Mouse (Mus musculus) layer of hippocampus, adult 6 months (tissue): ENCODE data around the gene 4933434E20Rik. TPM values are rescaled to one million over a fixed set of nuclear protein-coding genes. Genes with fewer than 3 reads are reported as not detected.

Experiments used
- long read RNA-seq, 2 experiments: library from polyadenylated mRNA; unstranded; transcript quantifications; one replicate each; pipeline ENCODE4 v2.0.0; 2019 to 2020
- microRNA-seq: library from miRNA; unstranded; fragments of <30 nt; microRNA quantifications from one replicate; pipeline ENCODE4 v1.2.0, GENCODE M21; 2020
- polyA plus RNA-seq: library from polyadenylated mRNA; unstranded; fragments of <200 nt; fragmentation: Nextera tagmentation; gene quantifications from 2 replicates; pipeline ENCODE4 v1.2.3, GENCODE M21; 2021

4933434E20Rik gene
- polyA plus RNA-seq, result 365 and 533 TPM in 2 replicates
- long read RNA-seq, experiment 1, transcript 4933434E20Rik-206 (7 exons, 2,510 nt), result major isoform, 224 of 279 reads
- long read RNA-seq, experiment 1, transcript 4933434E20Rik-208 (5 exons, 1,385 nt), result minor isoform, 8 of 279 reads
- long read RNA-seq, experiment 1, partial matches to known transcripts, result 7 of 279 reads
- long read RNA-seq, experiment 1, other reads (novel, unspliced or antisense), result 32 of 279 reads
- long read RNA-seq, experiment 2, transcript 4933434E20Rik-206 (7 exons, 2,510 nt), result major isoform, 218 of 261 reads
- long read RNA-seq, experiment 2, transcript 4933434E20Rik-209 (7 exons, 1,411 nt), result minor isoform, 6 of 261 reads
- long read RNA-seq, experiment 2, partial matches to known transcripts, result 1 of 261 reads
- long read RNA-seq, experiment 2, other reads (novel, unspliced or antisense), result 30 of 261 reads

GRCm38 (mm10) chr3:90051441-90052350, at the start of gene 4933434E20Rik:
TSS of gene 4933434E20Rik (plus strand) at chr3:90051636.

DNA sequence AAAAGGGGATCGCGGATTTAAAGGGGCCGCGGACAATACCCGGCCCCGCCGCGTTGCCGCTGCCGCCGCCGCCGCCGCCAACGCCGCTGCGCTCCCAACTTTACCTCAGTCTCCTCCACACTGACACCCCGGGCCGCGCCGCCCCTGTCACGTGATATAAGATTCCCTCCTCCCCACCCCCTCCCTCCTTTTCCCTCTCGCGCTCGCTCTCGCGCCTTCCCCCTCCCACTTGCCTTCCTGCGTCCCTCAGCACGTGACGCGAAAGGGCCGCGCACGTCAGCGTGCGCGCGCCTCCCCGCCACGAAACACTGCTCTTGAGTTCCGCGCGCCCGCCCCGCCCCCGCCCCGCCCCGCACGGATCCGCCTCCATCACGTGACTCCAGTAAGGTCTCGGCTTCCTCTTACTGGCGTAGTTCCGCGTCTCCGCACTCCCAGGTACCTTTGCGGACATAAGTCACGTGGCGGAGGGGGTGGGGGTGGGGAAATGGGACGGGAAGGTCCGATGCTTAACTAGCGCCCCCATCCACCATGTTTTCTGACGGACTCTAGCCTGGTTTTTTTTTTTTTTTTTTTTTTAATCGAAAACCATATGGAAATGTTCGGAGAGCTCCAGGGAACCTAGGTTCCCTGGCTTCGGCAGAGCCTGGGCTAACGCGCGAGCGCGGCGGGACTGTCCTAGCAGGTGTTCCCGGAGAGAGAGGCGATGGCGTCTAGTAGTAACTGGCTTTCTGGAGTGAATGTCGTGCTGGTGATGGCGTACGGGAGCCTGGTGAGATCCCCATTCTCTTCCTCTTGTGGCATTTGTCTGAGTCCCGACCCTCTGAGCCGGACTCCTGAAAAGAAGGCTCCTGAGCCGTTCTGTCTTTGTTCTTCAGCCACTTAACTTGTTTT, 1.2 kb downstream of the 4933434E20Rik start, which contains the start of gene Ubap2l:
Gene Ubap2l (minus strand): TSS at position 278 of the 891 bp plus-strand sequence.

GRCm38 (mm10) chr3:90072294-90072693, 20.9 kb downstream of the 4933434E20Rik start, which contains the start of gene Tpm3:
TSS of gene Tpm3 (plus strand) at chr3:90072649.

GRCm38 (mm10) chr3:90103938-90104337, 52.5 kb downstream of the 4933434E20Rik start, which contains the start of gene Nup210l:
TSS of gene Nup210l (plus strand) at chr3:90104132.

Small RNA genes lying within 50 kb of the gene (microRNA-seq; reads per million reads assigned to microRNA genes)
- 5.4 reads per million, percentile 19 among the genes with 10 or more reads in this experiment for gene Mir190b
- gene Mir7669, result not detected

Other genes with a start within 250 kb of the 4933434E20Rik start
- gene She, start 220.3 kb upstream of the 4933434E20Rik start, polyA plus RNA-seq, result 0.45 and 0.46 TPM in 2 replicates
- 4.1 and 4.7 TPM in 2 replicates for gene Il6ra, start 138.4 kb upstream of the 4933434E20Rik start, polyA plus RNA-seq
- 4.0 and 4.5 TPM in 2 replicates for gene Atp8b2, start 88.1 kb upstream of the 4933434E20Rik start, polyA plus RNA-seq
- 96.3 and 106 TPM in 2 replicates for gene Hax1, start 52.9 kb upstream of the 4933434E20Rik start, polyA plus RNA-seq
- 82.2 and 108 TPM in 2 replicates for gene Ubap2l, start 992 bp downstream of the 4933434E20Rik start, polyA plus RNA-seq
- 181 TPM in 2 replicates for gene Tpm3, start 21.0 kb downstream of the 4933434E20Rik start, polyA plus RNA-seq
- 0.03 TPM in 2 replicates for gene Nup210l, start 52.5 kb downstream of the 4933434E20Rik start, polyA plus RNA-seq
- gene Rps27, start 162.0 kb downstream of the 4933434E20Rik start, polyA plus RNA-seq, result 2,829 and 2,904 TPM in 2 replicates
- gene Rab13, start 162.1 kb downstream of the 4933434E20Rik start, polyA plus RNA-seq, result 8.7 and 9.8 TPM in 2 replicates
- gene Jtb, start 180.0 kb downstream of the 4933434E20Rik start, polyA plus RNA-seq, result 86.0 and 94.4 TPM in 2 replicates
- 0.39 and 0.41 TPM in 2 replicates for gene Creb3l4, start 191.9 kb downstream of the 4933434E20Rik start, polyA plus RNA-seq
- gene Slc39a1, start 196.5 kb downstream of the 4933434E20Rik start, polyA plus RNA-seq, result 89.8 and 134 TPM in 2 replicates
- gene Crtc2, start 202.5 kb downstream of the 4933434E20Rik start, polyA plus RNA-seq, result 12.7 and 14.4 TPM in 2 replicates
- 6.4 and 6.6 TPM in 2 replicates for gene Dennd4b, start 213.5 kb downstream of the 4933434E20Rik start, polyA plus RNA-seq
- 14.5 and 17.0 TPM in 2 replicates for gene Gatad2b, start 241.5 kb downstream of the 4933434E20Rik start, polyA plus RNA-seq